Mouse (Mus musculus) hindbrain, embryonic 13.5 days (tissue): ENCODE measurements around the gene Ccdc78. TPM values are rescaled to one million over a fixed set of nuclear protein-coding genes. Genes with fewer than 3 reads are reported as not detected.
A peak's percentile ranks its signal among the peaks of the same experiment; 100 is the strongest.

ENCODE experiments used
- ATAC-seq: fragments of 200-750 bp; cut with Nextera tagmentation; 2 replicates; pipeline ENCODE4 v1.8.0; 2017; ENCODE audit warnings: moderate TSS enrichment; ENCODE audit not compliant: low FRiP score
- H3K27ac ChIP-seq: fragments of 300-500 bp; sonication (generic); 2 replicates; pipeline ENCODE4 v1.5.1; 2015; ENCODE audit warnings: inconsistent platforms, mild to moderate bottlenecking, moderate library complexity
- H3K27me3 ChIP-seq: fragments of 300-500 bp; sonication (generic); 2 replicates; pipeline ENCODE4 v1.6.1; 2015; ENCODE audit warnings: mild to moderate bottlenecking, inconsistent platforms
- H3K36me3 ChIP-seq: fragments of 300-500 bp; sonication (generic); 2 replicates; pipeline ENCODE4 v1.6.1; 2015; ENCODE audit warnings: mild to moderate bottlenecking, inconsistent platforms
- H3K4me1 ChIP-seq: fragments of 300-500 bp; sonication (generic); replicated peaks from 2 replicates; pipeline ENCODE4 v1.6.1; 2015; ENCODE audit warnings: inconsistent platforms
- H3K4me2 ChIP-seq: fragments of 300-500 bp; sonication (generic); 2 replicates; pipeline ENCODE4 v1.6.1; 2015; ENCODE audit warnings: inconsistent platforms, mild to moderate bottlenecking, moderate library complexity
- H3K4me3 ChIP-seq: fragments of 300-500 bp; sonication (generic); 2 replicates; pipeline ENCODE4 v1.5.1; 2015; ENCODE audit warnings: mild to moderate bottlenecking, inconsistent platforms
- H3K9ac ChIP-seq: fragments of 300-500 bp; sonication (generic); 2 replicates; pipeline ENCODE4 v1.6.1; 2015; ENCODE audit warnings: mild to moderate bottlenecking, inconsistent platforms
- H3K9me3 ChIP-seq: fragments of 300-500 bp; sonication (generic); 2 replicates; pipeline ENCODE4 v1.6.1; 2016; ENCODE audit warnings: inconsistent platforms
- WGBS: fragments of 180-500 bp; shearing (Covaris S2); methylation state at CpG from one replicate; pipeline ENCODE4 v1.1.7; 2015; 5-methylcytosine and 5-hydroxymethylcytosine counted together
- polyA plus RNA-seq: library from polyadenylated mRNA; unstranded; fragments of >200 nt; fragmentation: Nextera tagmentation; extraction: Ambion mirVana; gene quantifications from 2 replicates; pipeline ENCODE4 v1.2.1, GENCODE M21; 2015

Gene Ccdc78
- polyA plus RNA-seq, 1 experiment from 2014 or later, result 0.16 TPM

DNA sequence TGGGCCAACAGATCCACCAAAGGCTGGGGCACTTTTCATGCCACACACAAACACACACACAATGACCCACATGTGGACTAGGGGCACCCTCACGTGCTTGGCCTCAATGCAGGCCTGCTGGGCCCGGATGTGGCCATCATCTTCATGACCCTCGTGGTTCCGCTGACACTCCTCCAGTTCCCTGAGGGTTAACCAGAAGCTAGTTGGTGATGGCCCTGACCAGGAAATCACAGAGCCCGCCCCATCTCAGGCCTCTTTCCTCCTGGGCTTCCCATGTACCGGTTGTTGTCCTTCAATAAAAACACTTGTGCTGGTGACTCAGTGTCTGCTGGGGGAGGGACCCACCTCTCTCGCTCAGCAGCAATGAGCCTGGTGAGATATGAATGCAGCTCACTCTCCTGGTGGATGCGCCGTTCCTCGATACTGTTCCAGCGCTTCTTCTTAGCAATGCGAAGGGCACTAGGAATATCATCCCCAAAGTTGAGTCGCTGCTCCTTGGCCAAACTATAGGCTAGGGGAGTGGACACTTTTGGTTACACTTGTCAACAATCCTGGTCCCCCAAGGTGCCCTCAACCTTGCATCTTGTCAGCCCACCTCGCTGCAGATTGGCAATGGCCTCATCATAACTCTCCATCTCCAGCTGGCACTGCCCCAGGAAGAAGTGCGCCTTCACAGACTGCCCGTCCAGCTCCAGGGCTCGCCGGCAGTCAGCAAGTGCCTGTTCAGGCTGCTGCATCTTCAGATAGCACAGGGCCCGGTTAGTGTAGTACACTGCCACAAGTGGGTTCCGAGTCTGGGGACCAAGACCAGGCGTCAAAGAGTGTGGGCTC is 45.3 kb downstream of the Ccdc78 start:
- ATAC-seq, result no peak
- H3K27ac ChIP-seq, result peak overlapping the region; percentile 97
- peak overlapping the region; percentile 99 for H3K4me2 ChIP-seq
- no peaks in the 10 kb centered on the region for H3K9me3 ChIP-seq
- no peaks in the 10 kb centered on the region for H3K27me3 ChIP-seq
- peak overlapping the region; percentile 91 for H3K9ac ChIP-seq
- peaks cover 51% of the 10 kb centered on the region for H3K36me3 ChIP-seq
- H3K4me3 ChIP-seq, result peak overlapping the region; percentile 82
- 66% methylated on average over 21 of the region's 21 CpGs for WGBS
- H3K4me1 ChIP-seq, result peaks cover 85% of the 10 kb centered on the region

DNA sequence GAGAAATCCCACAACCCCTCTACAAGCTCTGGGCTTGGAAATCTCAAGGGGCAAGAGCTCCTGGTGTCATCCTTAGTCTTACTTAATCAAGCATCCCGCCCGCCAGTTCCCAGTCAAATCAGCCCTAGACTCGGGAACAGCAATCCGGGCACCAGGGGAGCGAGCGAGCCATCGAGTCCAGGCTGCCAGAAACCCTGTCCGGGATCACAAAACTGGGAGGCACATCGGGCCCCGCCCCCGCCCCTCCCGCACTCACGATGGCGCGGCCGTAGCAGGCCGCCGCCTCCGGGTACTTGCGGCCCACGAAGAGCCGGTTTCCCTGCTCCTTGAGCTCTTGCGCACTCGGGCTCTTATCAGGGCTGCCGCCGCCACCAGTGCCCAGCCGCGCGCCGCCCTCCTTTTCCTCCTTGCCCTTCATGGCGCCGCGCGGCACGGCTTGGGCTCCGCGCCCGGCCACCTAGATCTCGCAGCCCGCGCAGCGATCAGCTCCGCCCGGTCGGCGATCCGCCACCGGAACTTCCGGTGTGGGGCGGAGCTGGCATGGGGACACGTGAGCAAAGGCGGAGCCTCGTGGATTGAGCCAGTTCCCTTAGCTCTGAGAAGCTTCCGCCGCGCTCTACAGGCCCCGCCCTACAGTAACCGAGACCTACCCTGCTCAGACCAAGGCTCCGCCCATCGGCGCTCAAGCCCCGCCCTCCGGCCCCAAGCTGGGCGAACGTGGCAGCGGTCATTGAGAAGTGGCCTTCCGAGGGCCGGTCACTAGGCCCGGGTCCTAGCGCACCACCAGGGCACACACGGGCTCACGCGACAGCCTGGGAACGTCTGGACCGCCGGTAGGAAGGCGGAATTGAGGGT is 46.3 kb downstream of the Ccdc78 start:
- ATAC-seq, result peak; percentile 89
- no peaks in the 10 kb centered on the region for H3K9me3 ChIP-seq
- no peaks in the 10 kb centered on the region for H3K27me3 ChIP-seq
- H3K27ac ChIP-seq, result peak overlapping the region; percentile 97
- H3K4me3 ChIP-seq, result peak overlapping the region; percentile 82
- WGBS, result under 1% methylated on average over 64 of the region's 77 CpGs
- H3K4me2 ChIP-seq, result peak overlapping the region; percentile 99
- peaks cover 41% of the 10 kb centered on the region for H3K36me3 ChIP-seq
- peak overlapping the region; percentile 91 for H3K9ac ChIP-seq
- H3K4me1 ChIP-seq, result peaks cover 85% of the 10 kb centered on the region

DNA sequence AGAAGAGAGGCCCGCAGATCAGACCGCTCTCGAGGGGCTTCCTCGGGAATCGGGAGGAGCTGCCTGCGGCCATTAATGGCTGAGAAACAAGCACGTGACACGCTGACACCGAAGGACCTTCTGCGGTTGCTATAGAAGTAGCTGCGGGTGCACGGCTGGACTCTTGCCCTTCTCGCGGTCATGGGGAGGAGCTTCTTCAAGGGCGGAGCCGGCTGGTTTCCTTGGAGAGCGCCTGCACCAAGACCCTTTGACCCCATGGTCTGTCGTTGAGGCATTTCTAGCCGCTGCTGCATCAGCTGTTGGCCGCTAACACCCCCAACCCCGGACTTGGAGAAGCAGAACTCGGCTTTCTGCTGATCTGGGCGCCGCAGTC is 46.9 kb downstream of the Ccdc78 start, which contains the start of gene Stub1:
Gene Stub1 (minus strand): TSS at position 114 of the 373 bp plus-strand sequence.
- no peaks in the 10 kb centered on the region for H3K27me3 ChIP-seq
- peaks cover 85% of the 10 kb centered on the region for H3K4me1 ChIP-seq
- ATAC-seq, result peak; percentile 57
- H3K27ac ChIP-seq, result peak within 1 kb of the TSS; percentile 97
- peaks cover 40% of the 10 kb centered on the region for H3K36me3 ChIP-seq
- H3K4me3 ChIP-seq, result peak within 1 kb of the TSS; percentile 82
- peak within 1 kb of the TSS; percentile 99 for H3K4me2 ChIP-seq
- H3K9me3 ChIP-seq, result no peaks in the 10 kb centered on the region
- WGBS, result under 1% methylated on average over 24 of the region's 24 CpGs
- H3K9ac ChIP-seq, result peak within 1 kb of the TSS; percentile 91

DNA sequence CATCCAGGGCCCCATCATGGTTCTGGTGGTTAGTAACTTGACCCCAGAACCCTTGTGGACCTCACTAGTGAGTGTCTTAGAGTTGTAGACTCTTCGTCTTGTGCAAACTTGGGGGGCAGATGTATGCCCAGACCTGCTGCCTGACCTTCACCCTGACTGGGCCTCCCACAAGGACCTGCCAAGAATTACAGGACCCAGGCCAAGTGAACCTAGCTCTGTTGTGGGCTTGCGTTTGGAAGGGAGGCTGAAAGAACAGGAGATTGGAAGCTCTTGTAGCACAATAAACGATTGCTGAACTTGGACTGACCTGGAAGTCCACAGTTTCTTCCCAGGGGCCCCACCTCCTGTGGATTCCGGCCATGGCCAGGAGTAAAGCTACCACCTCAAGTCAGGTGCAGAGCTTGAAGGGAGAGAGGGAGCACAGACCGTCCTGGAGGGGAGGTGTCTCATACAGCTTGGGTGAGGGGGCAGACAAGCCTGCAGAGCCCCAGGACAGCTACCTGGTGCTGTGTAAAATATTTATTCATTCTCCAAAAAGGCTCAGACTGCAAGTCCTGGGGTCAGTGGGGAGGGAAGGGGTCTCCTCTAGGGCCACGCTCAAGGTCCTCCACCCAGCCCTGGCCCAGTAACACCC is 47.7 kb downstream of the Ccdc78 start:
- Histone ChIP-seq H3K36me3 (peaks cover 45% of the 10 kb centered on the region), H3K27me3 (no peaks in the 10 kb centered on the region), H3K4me2 (peak overlapping the region; percentile 99), H3K27ac (peak overlapping the region; percentile 97), H3K4me1 (peaks cover 88% of the 10 kb centered on the region), H3K9ac (peak overlapping the region; percentile 91), H3K4me3 (peak overlapping the region; percentile 82), H3K9me3 (no peaks in the 10 kb centered on the region)
- ATAC-seq, result no peak
- WGBS, result 58% methylated on average over 6 of the region's 6 CpGs

DNA sequence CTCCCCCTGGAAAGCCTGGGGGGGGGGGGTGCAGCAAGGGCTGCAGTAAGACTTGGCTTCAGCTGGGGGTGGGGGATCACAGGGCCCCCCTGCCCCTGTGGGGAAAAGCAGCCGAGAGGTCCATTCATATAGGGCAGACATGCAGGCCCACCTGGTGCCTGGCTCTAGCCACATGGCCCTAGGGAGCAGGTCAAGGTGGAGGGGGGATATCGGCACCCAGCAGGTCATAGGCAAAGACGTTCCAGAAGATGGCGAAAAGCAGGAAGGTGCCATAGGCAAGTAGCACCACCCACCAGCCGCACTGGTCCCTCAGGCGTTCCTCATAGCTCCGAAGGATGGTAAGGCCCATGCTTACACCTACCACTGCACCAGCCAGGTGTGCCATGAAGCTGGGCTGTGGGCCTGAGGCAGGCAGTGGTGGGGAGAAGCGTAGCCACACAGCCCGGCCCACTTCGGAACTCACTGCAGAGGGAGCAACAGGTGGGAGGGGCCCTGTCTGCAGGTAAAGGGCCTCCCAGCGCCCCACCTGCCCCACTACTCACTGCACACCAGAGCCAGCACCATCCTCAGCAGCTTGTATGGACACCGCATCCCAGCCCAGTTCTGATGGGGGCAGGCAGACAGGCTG is 48.3 kb downstream of the Ccdc78 start:
- peaks cover 49% of the 10 kb centered on the region for H3K36me3 ChIP-seq
- H3K27me3 ChIP-seq, result no peaks in the 10 kb centered on the region
- H3K4me2 ChIP-seq, result peak overlapping the region; percentile 99
- ATAC-seq, result no peak
- peaks cover 85% of the 10 kb centered on the region for H3K4me1 ChIP-seq
- H3K4me3 ChIP-seq, result peak overlapping the region; percentile 82
- peak overlapping the region; percentile 91 for H3K9ac ChIP-seq
- WGBS, result 91% methylated on average over 12 of the region's 12 CpGs
- H3K27ac ChIP-seq, result peak overlapping the region; percentile 97; the same call in 1 of the 2 replicates
- H3K9me3 ChIP-seq, result no peaks in the 10 kb centered on the region

DNA sequence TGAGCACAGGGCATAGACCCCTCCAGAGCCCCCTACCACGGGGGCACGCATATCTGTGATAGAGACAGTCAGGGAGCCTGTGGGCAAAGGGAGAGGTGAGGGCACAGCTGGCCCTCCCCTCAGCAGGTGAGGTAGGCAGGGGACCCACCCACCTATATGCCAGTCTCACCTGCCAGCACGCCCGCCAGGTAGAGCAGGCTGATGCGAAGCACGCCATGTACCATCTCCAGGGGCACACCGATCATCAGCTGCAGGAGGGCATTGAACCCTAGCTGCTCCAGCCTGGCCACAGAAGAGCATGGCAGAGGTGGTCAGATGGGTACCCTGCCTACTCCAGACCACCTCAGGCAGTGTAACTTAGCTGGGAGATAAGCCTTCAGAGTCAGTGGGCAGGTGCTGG is 48.9 kb downstream of the Ccdc78 start:
- H3K9me3 ChIP-seq, result no peaks in the 10 kb centered on the region
- H3K27ac ChIP-seq, result no peak overlapping the region
- WGBS, result 94% methylated on average over 7 of the region's 7 CpGs
- no peak for ATAC-seq
- H3K4me3 ChIP-seq, result peak overlapping the region; percentile 82; the same call in 1 of the 2 replicates
- peaks cover 79% of the 10 kb centered on the region for H3K4me1 ChIP-seq
- peak overlapping the region; percentile 99 for H3K4me2 ChIP-seq
- peaks cover 49% of the 10 kb centered on the region for H3K36me3 ChIP-seq
- H3K27me3 ChIP-seq, result no peaks in the 10 kb centered on the region
- peak overlapping the region; percentile 91 for H3K9ac ChIP-seq

DNA sequence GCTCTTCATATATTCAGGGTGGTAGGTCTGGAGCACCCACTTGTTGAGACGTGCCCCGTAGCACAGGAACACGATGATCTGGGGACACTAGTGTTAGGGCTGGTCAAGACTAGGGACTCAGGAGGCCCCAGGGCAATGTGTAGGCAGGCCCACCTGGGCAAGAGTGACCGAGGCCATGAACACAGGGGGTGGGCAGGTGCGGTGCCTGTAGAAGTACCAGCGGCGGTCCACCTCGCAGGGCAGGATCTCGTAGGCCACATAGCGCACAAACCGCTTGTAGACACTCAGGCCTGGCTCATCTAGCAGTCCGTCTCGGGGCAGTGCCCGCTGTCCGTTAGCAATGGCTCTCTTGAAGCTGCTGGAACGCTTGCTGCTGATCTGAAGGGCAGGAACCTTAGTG is 49.4 kb downstream of the Ccdc78 start:
- Histone ChIP-seq H3K27me3 (no peaks in the 10 kb centered on the region), H3K4me2 (peak overlapping the region; percentile 99), H3K9ac (peak overlapping the region; percentile 91), H3K27ac (peak overlapping the region; percentile 88; the same call in 1 of the 2 replicates), H3K4me1 (peaks cover 74% of the 10 kb centered on the region), H3K36me3 (peaks cover 49% of the 10 kb centered on the region), H3K4me3 (peak overlapping the region; percentile 49; the same call in 1 of the 2 replicates), H3K9me3 (no peaks in the 10 kb centered on the region)
- ATAC-seq, result no peak
- 90% methylated on average over 16 of the region's 16 CpGs for WGBS

DNA sequence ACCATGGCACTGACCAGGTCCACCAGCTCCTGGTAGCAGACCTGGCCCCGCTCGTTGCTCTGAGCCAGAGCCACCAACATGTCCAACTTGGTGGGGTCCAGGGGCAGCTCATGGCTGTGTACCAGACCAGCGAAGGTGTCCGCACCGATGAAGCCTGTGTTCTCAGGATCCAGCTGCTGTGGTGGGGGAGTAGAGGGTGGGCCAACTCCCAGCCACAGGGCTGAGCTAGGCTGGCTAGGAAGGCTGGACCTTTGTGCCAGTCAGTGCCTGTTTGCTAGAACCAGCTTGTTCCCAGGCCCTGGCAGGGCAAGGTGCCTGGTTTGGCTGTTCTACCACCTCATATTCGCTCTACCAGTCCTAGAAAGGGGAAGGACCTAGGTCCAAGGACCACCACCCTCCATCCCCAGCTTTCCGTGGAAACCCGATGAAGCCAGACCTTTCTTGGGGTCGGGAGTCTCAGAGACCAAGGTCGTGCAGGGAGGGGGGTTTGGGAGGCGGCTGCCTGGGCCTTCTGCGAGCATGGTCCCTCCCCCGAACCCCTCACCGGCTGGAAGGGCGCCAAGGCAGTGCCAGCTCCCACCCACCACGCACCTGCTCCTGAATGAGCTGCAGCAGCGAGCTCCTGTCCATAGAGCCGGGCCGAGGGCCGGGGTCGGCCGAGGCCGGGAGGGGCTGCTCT is 50.2 kb downstream of the Ccdc78 start:
- Histone ChIP-seq H3K36me3 (peaks cover 49% of the 10 kb centered on the region), H3K4me2 (peak overlapping the region; percentile 99), H3K27me3 (no peaks in the 10 kb centered on the region), H3K9ac (peak overlapping the region; percentile 91), H3K9me3 (no peaks in the 10 kb centered on the region), H3K27ac (peak overlapping the region; percentile 88), H3K4me3 (peak overlapping the region; percentile 49), H3K4me1 (peaks cover 66% of the 10 kb centered on the region)
- ATAC-seq, result no peak
- WGBS, result 22% methylated on average over 23 of the region's 23 CpGs

DNA sequence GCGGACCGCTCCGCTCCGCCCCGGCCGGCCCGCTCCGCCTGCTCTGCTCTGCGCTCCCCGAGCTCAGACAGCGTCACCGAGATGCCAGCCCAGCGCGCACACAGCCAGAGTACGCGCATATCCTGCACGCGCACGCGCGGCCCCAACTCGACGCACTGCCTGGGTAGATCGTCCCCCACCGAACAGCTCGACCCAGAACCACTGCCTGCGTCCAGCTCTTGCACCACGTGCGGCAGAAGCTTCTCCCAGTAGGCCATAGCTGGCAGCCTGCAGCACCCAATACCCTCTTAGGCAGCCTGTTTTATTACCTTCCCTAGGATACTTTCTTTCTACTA is 50.7 kb downstream of the Ccdc78 start, which contains the start of gene Rhbdl1:
Gene Rhbdl1 (minus strand): TSS at position 220 of the 335 bp plus-strand sequence.
- Histone ChIP-seq H3K4me1 (peaks cover 61% of the 10 kb centered on the region), H3K4me2 (peak within 1 kb of the TSS; percentile 99), H3K27ac (peak within 1 kb of the TSS; percentile 88), H3K9me3 (no peaks in the 10 kb centered on the region), H3K27me3 (no peaks in the 10 kb centered on the region), H3K36me3 (peaks cover 52% of the 10 kb centered on the region), H3K9ac (peak within 1 kb of the TSS; percentile 91), H3K4me3 (peak within 1 kb of the TSS; percentile 49)
- peak; percentile 49; the same call in 1 of the 2 replicates for ATAC-seq
- WGBS, result under 1% methylated on average over 29 of the region's 29 CpGs

DNA sequence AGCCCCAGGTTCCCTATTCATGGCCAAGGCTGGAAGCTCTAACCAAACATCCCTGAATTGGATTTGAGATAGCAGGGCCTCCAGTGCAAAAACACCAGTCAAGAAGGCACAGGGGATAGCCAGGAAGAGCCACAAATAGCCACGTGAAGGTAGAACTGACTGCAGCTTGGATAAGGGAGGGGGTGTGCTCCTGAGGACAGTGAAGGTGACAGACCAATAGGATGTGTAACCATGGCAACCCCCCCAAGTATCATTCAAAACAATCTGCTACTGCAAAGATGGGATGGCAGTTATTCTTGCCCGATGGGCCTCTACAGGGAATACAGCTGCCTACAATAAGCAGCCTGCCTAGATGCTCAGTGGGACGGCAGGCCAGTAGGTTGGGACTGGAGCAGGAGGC is 51.2 kb downstream of the Ccdc78 start:
- ATAC-seq, result no peak
- H3K4me2 ChIP-seq, result peak overlapping the region; percentile 99
- peaks cover 56% of the 10 kb centered on the region for H3K36me3 ChIP-seq
- H3K9me3 ChIP-seq, result no peaks in the 10 kb centered on the region
- H3K4me3 ChIP-seq, result peak overlapping the region; percentile 49
- H3K4me1 ChIP-seq, result peaks cover 58% of the 10 kb centered on the region
- H3K27ac ChIP-seq, result peak overlapping the region; percentile 88
- no peaks in the 10 kb centered on the region for H3K27me3 ChIP-seq
- WGBS, result 12% methylated on average over 3 of the region's 3 CpGs
- peak overlapping the region; percentile 91 for H3K9ac ChIP-seq

DNA sequence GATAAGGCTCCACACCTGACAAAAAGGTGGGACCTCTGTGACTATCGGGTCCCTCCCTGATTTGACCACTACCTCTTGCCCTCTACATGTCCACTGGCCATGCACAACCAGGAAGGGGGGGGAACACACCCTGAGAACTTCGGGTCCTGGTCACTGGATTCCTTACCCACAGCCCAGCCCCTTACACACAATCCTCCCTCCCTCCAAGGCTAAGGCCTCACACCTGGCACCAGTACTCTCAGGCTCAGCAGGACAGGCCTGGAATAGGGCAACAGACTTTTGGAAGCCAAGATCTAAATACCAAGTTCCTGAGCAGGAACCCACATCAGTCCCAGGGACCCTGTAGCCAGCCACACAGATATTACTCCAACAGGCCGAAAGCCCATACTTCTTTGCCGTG is 52.5 kb downstream of the Ccdc78 start:
- Histone ChIP-seq H3K4me1 (peaks cover 64% of the 10 kb centered on the region), H3K9me3 (no peaks in the 10 kb centered on the region), H3K4me3 (no peak overlapping the region), H3K27me3 (no peaks in the 10 kb centered on the region), H3K9ac (peak overlapping the region; percentile 46; the same call in 1 of the 2 replicates), H3K4me2 (no peak overlapping the region), H3K36me3 (peaks cover 57% of the 10 kb centered on the region), H3K27ac (peak overlapping the region; percentile 8; the same call in 1 of the 2 replicates)
- WGBS, result 87% methylated on average over 4 of the region's 4 CpGs
- ATAC-seq, result no peak
